Mouse (Mus musculus): ENCODE results near the gene Dock8. TPM values are rescaled to one million over a fixed set of nuclear protein-coding genes. Genes with fewer than 3 reads are reported as not detected.

Gene Dock8
- polyA plus RNA-seq, 1 experiment, result 1.4 TPM

DNA sequence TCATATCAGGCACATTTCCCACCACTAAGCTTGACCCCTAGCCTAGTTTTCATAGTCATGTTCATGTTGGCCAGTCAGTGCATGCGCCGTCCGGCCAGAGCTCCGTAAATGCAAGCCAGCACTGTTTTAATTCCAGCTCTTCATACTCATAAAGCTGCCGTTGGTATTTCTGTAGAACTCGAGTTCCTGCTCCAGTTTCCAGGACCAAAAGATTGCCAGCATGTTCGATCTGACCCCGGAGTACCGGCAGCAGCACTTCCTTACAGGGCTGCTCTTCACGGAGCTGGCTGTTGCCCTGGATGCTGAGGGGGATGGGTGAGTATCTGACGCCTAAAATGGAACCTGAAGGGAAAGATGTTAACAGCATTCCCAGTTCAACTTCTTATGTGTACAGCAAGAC, 156.4 kb downstream of the Dock8 start:
- Histone ChIP-seq H3K36me3 (ENCODE audit: control insufficient read depth, insufficient read depth) (no peaks in the 10 kb centered on the region), H3K79me2 (ENCODE audit: control insufficient read depth, insufficient read depth) (no peaks in the 10 kb centered on the region), H3ac (ENCODE audit: control insufficient read depth, insufficient read length) (no peak overlapping the region), H3K27me3 (ENCODE audit: control insufficient read depth, insufficient read depth, insufficient read length) (no peaks in the 10 kb centered on the region), H3K4me2 (ENCODE audit: low read depth) (no peak overlapping the region), H3K4me3 (no peak overlapping the region)
- TF ChIP-seq USF1 (IDR thresholded peaks at IDR 0.05; ENCODE audit: low read depth) (no peak), SRF (IDR thresholded peaks at IDR 0.05; ENCODE audit: control insufficient read depth, insufficient read length, low read depth) (no peak), POLR2A (IDR thresholded peaks at IDR 0.05; ENCODE audit: insufficient read length, low read depth) (no peak), POLR2AphosphoS2 (IDR thresholded peaks at IDR 0.05; ENCODE audit: insufficient read length, low read depth) (no peak), CEBPB (IDR thresholded peaks at IDR 0.05; ENCODE audit: insufficient read depth, poor library complexity, severe bottlenecking) (no peak), TCF12 (IDR thresholded peaks at IDR 0.05; ENCODE audit: insufficient read depth, poor library complexity, severe bottlenecking) (no peak), REST (IDR thresholded peaks at IDR 0.05; ENCODE audit: insufficient read depth, insufficient read length) (no peak), E2F4 (IDR thresholded peaks at IDR 0.05; ENCODE audit: insufficient read depth) (no peak), MYOD1 (IDR thresholded peaks at IDR 0.05; ENCODE audit: control insufficient read depth in 1 of 3, insufficient read length in 2 of 3, low read depth in 2 of 3) (no peak), MAX (IDR thresholded peaks at IDR 0.05; ENCODE audit: low read depth) (no peak), TCF3 (IDR thresholded peaks at IDR 0.05; ENCODE audit: insufficient read length, low read depth) (no peak), MYOG (IDR thresholded peaks at IDR 0.05; ENCODE audit: control insufficient read depth in 1 of 3, insufficient read depth in 1 of 3, insufficient read length in 2 of 3, low read depth in 2 of 3) (no peak)

DNA sequence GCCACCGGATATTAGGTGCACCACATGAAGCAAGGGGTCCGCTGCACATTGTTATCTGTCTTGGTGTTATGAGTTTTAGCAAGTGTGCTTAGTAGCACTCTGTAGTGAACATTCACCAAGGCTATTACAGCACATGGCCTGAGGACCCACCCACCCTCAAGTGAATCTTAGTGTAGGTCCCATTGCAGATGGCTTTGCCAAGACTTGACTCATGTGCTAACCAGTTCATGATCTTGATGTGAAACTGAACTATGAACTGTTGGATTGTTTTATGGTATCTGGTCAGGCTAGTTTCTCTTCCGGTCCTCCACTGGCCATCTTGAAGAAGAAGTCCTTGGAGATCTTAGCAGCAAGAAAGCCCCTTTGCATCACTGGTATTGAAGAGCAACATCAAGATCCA, 162.9 kb downstream of the Dock8 start:
- no peaks in the 10 kb centered on the region for H3K79me2 ChIP-seq (ENCODE audit: control insufficient read depth, insufficient read depth)
- no peaks in the 10 kb centered on the region for H3K36me3 ChIP-seq (ENCODE audit: control insufficient read depth, insufficient read depth)
- TF ChIP-seq MYOD1 (IDR thresholded peaks at IDR 0.05; ENCODE audit: control insufficient read depth in 1 of 3, insufficient read length in 2 of 3, low read depth in 2 of 3) (no peak), USF1 (IDR thresholded peaks at IDR 0.05; ENCODE audit: low read depth) (no peak), E2F4 (IDR thresholded peaks at IDR 0.05; ENCODE audit: insufficient read depth) (no peak), REST (IDR thresholded peaks at IDR 0.05; ENCODE audit: insufficient read depth, insufficient read length) (no peak), POLR2A (IDR thresholded peaks at IDR 0.05; ENCODE audit: insufficient read length, low read depth) (no peak), POLR2AphosphoS2 (IDR thresholded peaks at IDR 0.05; ENCODE audit: insufficient read length, low read depth) (no peak), MYOG (IDR thresholded peaks at IDR 0.05; ENCODE audit: control insufficient read depth in 1 of 3, insufficient read depth in 1 of 3, insufficient read length in 2 of 3, low read depth in 2 of 3) (no peak), SRF (IDR thresholded peaks at IDR 0.05; ENCODE audit: control insufficient read depth, insufficient read length, low read depth) (no peak), CEBPB (IDR thresholded peaks at IDR 0.05; ENCODE audit: insufficient read depth, poor library complexity, severe bottlenecking) (no peak), TCF3 (IDR thresholded peaks at IDR 0.05; ENCODE audit: insufficient read length, low read depth) (no peak), MAX (IDR thresholded peaks at IDR 0.05; ENCODE audit: low read depth) (no peak), TCF12 (IDR thresholded peaks at IDR 0.05; ENCODE audit: insufficient read depth, poor library complexity, severe bottlenecking) (no peak)
- no peaks in the 10 kb centered on the region for H3K27me3 ChIP-seq (ENCODE audit: control insufficient read depth, insufficient read depth, insufficient read length)
- H3ac ChIP-seq (ENCODE audit: control insufficient read depth, insufficient read length), result no peak overlapping the region
- H3K4me2 ChIP-seq (ENCODE audit: low read depth), result no peak overlapping the region
- H3K4me3 ChIP-seq, result no peak overlapping the region

DNA sequence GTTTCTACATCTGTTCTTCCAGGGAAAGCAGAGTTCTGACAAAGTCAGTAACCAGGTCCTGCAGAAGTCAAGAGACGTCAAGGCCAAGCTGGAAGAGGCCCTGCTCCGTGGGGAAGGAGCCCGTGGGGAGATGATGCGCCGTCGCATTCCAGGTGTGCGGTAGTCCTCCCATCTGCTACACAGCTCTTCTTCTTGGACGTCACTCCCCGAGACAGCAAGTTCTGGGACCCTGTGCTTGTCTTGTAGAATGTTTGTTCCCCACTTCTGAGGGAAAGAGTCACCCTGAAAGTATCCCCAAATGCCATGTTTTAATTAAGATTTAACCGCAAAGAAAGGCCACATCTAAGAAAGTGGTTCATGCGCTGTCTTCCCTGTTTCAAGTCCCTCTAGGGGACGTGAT, 164.1 kb downstream of the Dock8 start:
- no peaks in the 10 kb centered on the region for H3K79me2 ChIP-seq (ENCODE audit: control insufficient read depth, insufficient read depth)
- TF ChIP-seq MYOG (IDR thresholded peaks at IDR 0.05; ENCODE audit: control insufficient read depth in 1 of 3, insufficient read depth in 1 of 3, insufficient read length in 2 of 3, low read depth in 2 of 3) (no peak), E2F4 (IDR thresholded peaks at IDR 0.05; ENCODE audit: insufficient read depth) (no peak), POLR2AphosphoS2 (IDR thresholded peaks at IDR 0.05; ENCODE audit: insufficient read length, low read depth) (no peak), REST (IDR thresholded peaks at IDR 0.05; ENCODE audit: insufficient read depth, insufficient read length) (no peak), CEBPB (IDR thresholded peaks at IDR 0.05; ENCODE audit: insufficient read depth, poor library complexity, severe bottlenecking) (no peak), SRF (IDR thresholded peaks at IDR 0.05; ENCODE audit: control insufficient read depth, insufficient read length, low read depth) (no peak), MAX (IDR thresholded peaks at IDR 0.05; ENCODE audit: low read depth) (no peak), TCF12 (IDR thresholded peaks at IDR 0.05; ENCODE audit: insufficient read depth, poor library complexity, severe bottlenecking) (no peak), USF1 (IDR thresholded peaks at IDR 0.05; ENCODE audit: low read depth) (no peak), POLR2A (IDR thresholded peaks at IDR 0.05; ENCODE audit: insufficient read length, low read depth) (no peak), TCF3 (IDR thresholded peaks at IDR 0.05; ENCODE audit: insufficient read length, low read depth) (no peak), MYOD1 (IDR thresholded peaks at IDR 0.05; ENCODE audit: control insufficient read depth in 1 of 3, insufficient read length in 2 of 3, low read depth in 2 of 3) (no peak)
- H3K27me3 ChIP-seq (ENCODE audit: control insufficient read depth, insufficient read depth, insufficient read length), result no peaks in the 10 kb centered on the region
- H3K4me3 ChIP-seq, result no peak overlapping the region
- H3K4me2 ChIP-seq (ENCODE audit: low read depth), result no peak overlapping the region
- H3ac ChIP-seq (ENCODE audit: control insufficient read depth, insufficient read length), result no peak overlapping the region
- H3K36me3 ChIP-seq (ENCODE audit: control insufficient read depth, insufficient read depth), result no peaks in the 10 kb centered on the region

DNA sequence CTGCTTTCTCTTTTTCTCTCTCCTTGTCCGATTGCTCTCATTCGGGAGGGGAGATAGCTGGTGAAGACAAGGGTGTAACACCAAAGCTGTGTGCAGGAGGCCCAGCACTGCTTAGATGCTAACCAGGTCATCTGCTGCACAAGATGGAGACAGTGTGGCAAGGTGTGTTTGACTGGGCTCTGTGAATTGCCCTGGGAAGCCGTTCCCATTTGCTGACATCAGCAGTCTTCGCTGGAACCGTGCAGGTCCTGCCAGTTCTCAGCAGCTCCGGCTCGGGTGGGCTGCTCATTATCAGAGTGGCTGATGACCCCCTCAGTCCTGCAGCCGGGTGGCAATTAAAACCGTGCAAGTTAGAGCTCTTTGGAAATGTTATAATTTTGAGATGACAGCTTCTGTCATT, 167.1 kb downstream of the Dock8 start:
- TF ChIP-seq MYOG (IDR thresholded peaks at IDR 0.05; ENCODE audit: control insufficient read depth in 1 of 3, insufficient read depth in 1 of 3, insufficient read length in 2 of 3, low read depth in 2 of 3) (no peak), TCF3 (IDR thresholded peaks at IDR 0.05; ENCODE audit: insufficient read length, low read depth) (no peak), MAX (IDR thresholded peaks at IDR 0.05; ENCODE audit: low read depth) (no peak), USF1 (IDR thresholded peaks at IDR 0.05; ENCODE audit: low read depth) (no peak)
- no peaks in the 10 kb centered on the region for H3K79me2 ChIP-seq (ENCODE audit: control insufficient read depth, insufficient read depth)

DNA sequence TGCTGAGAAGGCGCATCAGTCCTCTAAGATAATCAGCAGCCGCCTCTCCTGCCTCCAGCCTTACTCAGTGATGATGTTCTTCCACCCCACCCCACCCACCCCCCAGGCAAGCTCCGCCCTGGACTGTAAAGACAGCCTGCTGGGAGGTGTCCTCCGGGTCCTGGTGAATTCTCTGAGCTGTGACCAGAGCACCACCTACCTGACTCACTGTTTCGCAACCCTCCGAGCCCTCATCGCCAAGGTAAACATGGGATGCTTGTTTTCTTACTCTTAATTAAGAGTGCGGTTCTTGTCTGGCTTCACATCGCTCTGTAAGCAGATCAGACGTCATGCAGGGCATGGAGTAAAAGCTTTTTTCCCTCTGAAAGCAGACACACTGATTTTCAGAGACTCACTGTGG, 172.1 kb downstream of the Dock8 start:
- H3K4me2 ChIP-seq (ENCODE audit: low read depth), result no peak overlapping the region
- no peak overlapping the region for H3K4me3 ChIP-seq
- H3K27me3 ChIP-seq (ENCODE audit: control insufficient read depth, insufficient read depth, insufficient read length), result no peaks in the 10 kb centered on the region
- TF ChIP-seq TCF3 (IDR thresholded peaks at IDR 0.05; ENCODE audit: insufficient read length, low read depth) (no peak), TCF12 (IDR thresholded peaks at IDR 0.05; ENCODE audit: insufficient read depth, poor library complexity, severe bottlenecking) (no peak), MAX (IDR thresholded peaks at IDR 0.05; ENCODE audit: low read depth) (no peak), SRF (IDR thresholded peaks at IDR 0.05; ENCODE audit: control insufficient read depth, insufficient read length, low read depth) (no peak), POLR2AphosphoS2 (IDR thresholded peaks at IDR 0.05; ENCODE audit: insufficient read length, low read depth) (no peak), CEBPB (IDR thresholded peaks at IDR 0.05; ENCODE audit: insufficient read depth, poor library complexity, severe bottlenecking) (no peak), MYOG (IDR thresholded peaks at IDR 0.05; ENCODE audit: control insufficient read depth in 1 of 3, insufficient read depth in 1 of 3, insufficient read length in 2 of 3, low read depth in 2 of 3) (no peak), REST (IDR thresholded peaks at IDR 0.05; ENCODE audit: insufficient read depth, insufficient read length) (no peak), E2F4 (IDR thresholded peaks at IDR 0.05; ENCODE audit: insufficient read depth) (no peak), USF1 (IDR thresholded peaks at IDR 0.05; ENCODE audit: low read depth) (no peak), POLR2A (IDR thresholded peaks at IDR 0.05; ENCODE audit: insufficient read length, low read depth) (no peak), MYOD1 (IDR thresholded peaks at IDR 0.05; ENCODE audit: control insufficient read depth in 1 of 3, insufficient read length in 2 of 3, low read depth in 2 of 3) (no peak)
- H3K79me2 ChIP-seq (ENCODE audit: control insufficient read depth, insufficient read depth), result no peaks in the 10 kb centered on the region
- no peaks in the 10 kb centered on the region for H3K36me3 ChIP-seq (ENCODE audit: control insufficient read depth, insufficient read depth)
- H3ac ChIP-seq (ENCODE audit: control insufficient read depth, insufficient read length), result no peak overlapping the region

More for the DNA sequence above, 167.1 kb downstream of the Dock8 start:
- H3K27me3 ChIP-seq (ENCODE audit: control insufficient read depth, insufficient read depth, insufficient read length), result no peaks in the 10 kb centered on the region
- no peak overlapping the region for H3K4me3 ChIP-seq
- H3K36me3 ChIP-seq (ENCODE audit: control insufficient read depth, insufficient read depth), result no peaks in the 10 kb centered on the region
- no peak overlapping the region for H3K4me2 ChIP-seq (ENCODE audit: low read depth)
- H3ac ChIP-seq (ENCODE audit: control insufficient read depth, insufficient read length), result no peak overlapping the region

Data from myocyte (in vitro differentiated cells).